Mouse (Mus musculus): Measurements from ENCODE around the gene U2af1. TPM values are rescaled to one million over a fixed set of nuclear protein-coding genes. Genes with fewer than 3 reads are reported as not detected.
A peak's percentile ranks its signal among the peaks of the same experiment; 100 is the strongest.
"Not testable (repeated sequence)": the region's sequence is repeated elsewhere in the genome, so short reads cannot be mapped to it uniquely, and the experiment has no call there.

U2af1 gene
- total RNA-seq, 2 experiments from 2014 or later: 68.6 to 77.1 TPM

DNA sequence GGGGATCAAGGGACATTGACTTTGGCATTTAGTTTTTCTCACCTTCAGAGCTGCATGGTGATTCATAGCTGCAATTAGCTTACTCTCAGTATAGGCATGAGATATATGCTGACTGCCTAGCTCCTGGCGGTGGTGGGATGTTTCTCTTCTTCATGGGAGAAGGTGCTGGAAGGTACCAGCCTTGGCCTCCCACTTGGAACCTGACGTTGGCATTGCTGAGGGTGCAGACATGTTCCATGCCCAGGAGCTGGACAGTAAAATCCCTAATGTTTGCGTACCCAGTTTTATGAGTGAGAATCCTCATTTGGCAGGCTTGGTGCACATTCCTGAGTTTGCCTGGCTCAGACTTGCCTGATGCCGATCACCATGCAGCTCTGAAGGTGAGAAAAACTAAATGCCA lies 35.6 kb downstream of the U2af1 start:
- DNase-seq: no peak

DNA sequence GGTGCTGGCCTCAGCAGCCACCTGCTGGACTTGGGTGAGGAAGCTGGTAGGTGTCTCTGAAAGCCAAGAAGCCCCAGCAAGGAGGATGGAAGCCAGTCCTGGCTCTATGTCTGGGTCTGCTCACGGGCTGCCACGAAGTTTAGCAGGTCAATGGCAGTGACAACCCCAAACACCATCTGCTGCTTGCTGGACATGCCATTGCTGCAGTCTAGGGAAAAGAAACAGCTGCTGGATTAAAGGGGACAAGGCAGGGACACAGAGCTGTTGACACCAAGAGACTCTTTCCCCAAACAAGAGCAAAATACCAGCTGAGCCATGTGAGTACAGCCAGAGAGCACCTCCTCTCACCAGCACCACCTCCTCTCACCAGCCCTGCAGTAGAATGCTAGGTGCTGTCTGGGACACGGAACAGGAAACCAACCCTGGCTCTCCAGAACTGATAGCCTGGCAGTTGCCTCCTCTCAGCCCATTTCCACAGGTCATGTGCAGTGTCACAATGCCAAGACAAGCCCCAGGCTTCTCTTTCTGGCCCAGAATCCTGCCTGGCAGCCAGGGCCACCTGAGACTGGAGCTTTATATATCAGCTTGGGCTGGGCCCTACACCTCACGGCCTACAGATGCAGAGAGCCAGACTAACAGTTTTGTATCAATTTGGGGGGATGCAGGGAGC lies 45.5 kb downstream of the U2af1 start:
- peak; percentile 67 to 79 for DNase-seq

GRCm38 (mm10) chr17:31609895-31610294 lies 48.8 kb downstream of the U2af1 start:
- DNase-seq: no peak

DNA sequence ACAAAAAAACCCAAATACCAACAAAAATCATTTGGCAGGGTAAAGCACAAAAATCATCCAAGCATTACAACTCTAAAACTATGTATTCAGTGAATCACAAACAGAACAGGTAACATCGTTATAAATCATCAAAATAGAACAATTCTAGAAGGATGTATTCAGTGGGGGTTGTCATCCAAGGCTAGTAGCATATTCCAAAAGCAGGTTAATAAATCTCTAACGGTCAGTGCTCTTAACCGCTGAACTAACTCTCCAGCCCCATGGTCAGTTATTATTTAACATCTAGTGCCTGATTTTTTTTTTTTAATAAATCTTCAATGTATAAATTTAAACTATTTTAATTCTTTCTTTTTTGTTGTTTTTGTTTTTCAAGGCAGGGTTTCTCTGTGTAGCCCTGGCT lies 49.5 kb downstream of the U2af1 start:
- not testable (repeated sequence) for DNase-seq

DNA sequence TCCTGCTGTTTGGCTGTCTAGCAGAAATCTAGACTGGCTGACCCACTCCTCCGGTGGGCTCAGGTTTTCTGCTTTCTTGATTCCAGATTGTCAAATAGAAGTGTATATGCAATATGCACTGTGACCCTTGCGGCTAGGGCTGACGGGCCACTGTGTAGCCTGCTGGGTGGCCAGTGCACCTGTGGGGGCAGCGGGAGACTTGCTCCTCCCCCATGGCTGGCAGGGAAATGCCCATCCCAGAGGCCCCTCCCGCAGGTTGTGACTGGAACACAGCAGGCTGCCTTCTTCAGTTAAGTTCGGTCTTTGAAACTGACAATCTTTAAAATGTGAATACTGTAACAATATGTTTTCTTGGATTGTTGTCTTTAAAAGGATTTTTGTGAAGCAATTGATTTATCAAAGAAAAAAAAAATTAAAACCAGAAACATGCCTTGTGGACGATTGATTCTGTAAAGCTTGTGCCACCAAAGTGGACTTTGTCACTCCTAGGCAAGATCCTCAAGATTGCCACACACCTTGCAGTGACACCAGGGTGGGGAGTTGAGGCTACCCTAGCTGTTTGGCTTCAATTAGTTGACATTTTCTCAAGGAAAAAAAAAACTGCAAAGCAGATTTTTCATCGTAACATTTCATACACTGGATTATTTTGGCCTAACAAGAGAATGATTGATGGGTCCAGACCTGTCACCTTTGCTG lies 51.3 kb downstream of the U2af1 start:
- no peak for DNase-seq

- DNase-seq: no peak
Measured at GRCm38 (mm10) chr17:31606424-31606823, 52.3 kb downstream of the U2af1 start.

DNA sequence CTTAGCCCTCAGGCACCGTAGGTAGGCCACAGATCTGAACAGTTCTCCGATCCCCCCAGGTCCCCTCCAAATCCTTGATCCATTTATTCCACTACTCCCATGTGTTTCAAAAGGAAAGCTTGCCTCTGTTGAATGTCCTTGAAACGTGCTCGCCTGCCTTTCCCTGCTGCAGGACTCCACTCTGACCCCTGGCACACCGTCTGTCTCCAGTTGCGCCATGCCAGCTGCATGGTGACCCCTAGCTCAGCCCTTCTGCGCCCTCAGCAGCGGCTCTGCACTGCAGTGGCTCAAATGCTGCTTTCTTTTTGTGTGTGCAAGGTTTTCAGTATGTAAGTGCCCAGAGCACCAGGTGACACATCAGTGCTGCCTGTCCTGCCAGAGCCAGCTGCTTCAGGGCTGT lies 60.1 kb downstream of the U2af1 start:
- no peak for DNase-seq

DNA sequence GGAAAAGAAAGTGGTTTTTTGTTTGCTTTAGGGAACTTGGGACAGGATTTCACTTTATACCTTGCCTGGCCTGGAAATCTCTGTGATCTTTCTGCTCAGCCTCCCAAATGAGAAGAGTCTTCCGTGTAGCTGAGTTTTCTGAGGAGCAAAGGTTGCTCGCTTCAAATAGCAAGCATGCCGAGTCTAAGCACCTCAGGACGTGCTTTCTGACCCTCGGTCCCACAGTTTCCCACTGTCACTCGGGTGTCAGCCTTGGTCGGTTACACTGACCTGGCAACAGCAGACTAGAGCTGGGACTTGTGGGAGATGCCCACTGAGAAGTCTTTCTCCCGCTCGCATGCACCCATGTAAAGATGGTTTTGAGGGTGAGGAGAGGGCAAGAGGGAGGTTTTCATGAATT lies 60.7 kb downstream of the U2af1 start:
- DNase-seq: no peak

Other genes with a start within 250 kb of the U2af1 start
- 1 to 10 TPM; 5.8 to 6.5 TPM for gene Wdr4, start 138.9 kb downstream of the U2af1 start, total RNA-seq (2021)
- gene Ndufv3, start 138.8 kb downstream of the U2af1 start, total RNA-seq (2021): 1,000 to 10,000 TPM; 1,409 to 1,497 TPM
- gene Pknox1, start 94.2 kb downstream of the U2af1 start, total RNA-seq (2021): 10 to 100 TPM; 10.6 to 12.7 TPM
- 1 to 10 TPM; 3.4 to 4.9 TPM for gene Cbs, start 21.7 kb downstream of the U2af1 start, total RNA-seq (2021)
- gene Cryaa, start 18.9 kb upstream of the U2af1 start, total RNA-seq (2021): not detected
- 10 to 100 TPM; 50.5 to 54.1 TPM for gene Sik1, start 196.9 kb upstream of the U2af1 start, total RNA-seq (2021)